Mouse (Mus musculus): ENCODE data around the gene Phka1.

Phka1 gene

GRCm38 (mm10) chrX:102475555-102475954 lies 168.5 kb downstream of the Phka1 start:
- no peak for DNase-seq (ENCODE audit: low read depth, low spot score)

All from brain, embryonic 18.5 days (tissue).